Mouse (Mus musculus): ENCODE data around the gene Try10. TPM values are rescaled to one million over a fixed set of nuclear protein-coding genes. Genes with fewer than 3 reads are reported as not detected.
"Not testable (repeated sequence)": the region's sequence is repeated elsewhere in the genome, so short reads cannot be mapped to it uniquely, and the experiment has no call there.

Gene Try10
- 105 and 298 TPM in 2 replicates for polyA plus RNA-seq (2015; fragmentation: Nextera tagmentation; extraction: Ambion mirVana)

GRCm38 (mm10) chr6:41353932-41354331, at the start of gene Try10:
TSS of gene Try10 (plus strand) at chr6:41354105.
- Histone ChIP-seq H3K27ac (no peak within 1 kb of the TSS), H3K9ac (no peak within 1 kb of the TSS), H3K27me3 (replicated peaks) (no peaks in the 10 kb centered on the region), H3K36me3 (no peaks in the 10 kb centered on the region), H3K4me1 (replicated peaks) (no peaks in the 10 kb centered on the region), H3K9me3 (no peaks in the 10 kb centered on the region), H3K4me2 (replicated peaks) (no peak within 1 kb of the TSS), H3K4me3 (replicated peaks) (no peak within 1 kb of the TSS)
- WGBS: 74% methylated on average over 2 of the region's 2 CpGs
- ATAC-seq: peak; percentile 65; the same call in 1 of the 2 replicates

GRCm38 (mm10) chr6:41316741-41317140, 37.2 kb upstream of the Try10 start, which contains the start of gene Try5:
TSS of gene Try5 (minus strand) at chr6:41316841.
- H3K27me3 ChIP-seq (replicated peaks); H3K9ac ChIP-seq; ATAC-seq; H3K4me1 ChIP-seq (replicated peaks); H3K4me2 ChIP-seq (replicated peaks); H3K9me3 ChIP-seq; H3K4me3 ChIP-seq (replicated peaks); H3K36me3 ChIP-seq; H3K27ac ChIP-seq: not testable (repeated sequence)
- 71% methylated on average over 3 of the region's 3 CpGs for WGBS

GRCm38 (mm10) chr6:41373772-41374171, 19.9 kb downstream of the Try10 start:
- WGBS: 72% methylated on average over 2 of the region's 2 CpGs
- not testable (repeated sequence) for H3K27me3 ChIP-seq (replicated peaks); H3K9me3 ChIP-seq; ATAC-seq; H3K4me3 ChIP-seq (replicated peaks); H3K4me1 ChIP-seq (replicated peaks); H3K27ac ChIP-seq; H3K36me3 ChIP-seq; H3K4me2 ChIP-seq (replicated peaks); H3K9ac ChIP-seq

GRCm38 (mm10) chr6:41377578-41377977, 23.7 kb downstream of the Try10 start, which contains the start of gene Prss3:
TSS of gene Prss3 (minus strand) at chr6:41377678.
- not testable (repeated sequence) for H3K4me1 ChIP-seq (replicated peaks); H3K9me3 ChIP-seq; H3K9ac ChIP-seq; ATAC-seq; H3K27ac ChIP-seq; H3K27me3 ChIP-seq (replicated peaks); H3K36me3 ChIP-seq; H3K4me2 ChIP-seq (replicated peaks); H3K4me3 ChIP-seq (replicated peaks)

GRCm38 (mm10) chr6:41386781-41387180, 32.9 kb downstream of the Try10 start:
- Histone ChIP-seq H3K36me3 (no peaks in the 10 kb centered on the region), H3K9ac (no peak overlapping the region), H3K9me3 (no peaks in the 10 kb centered on the region), H3K27me3 (replicated peaks) (no peaks in the 10 kb centered on the region), H3K27ac (no peak overlapping the region), H3K4me1 (replicated peaks) (no peaks in the 10 kb centered on the region), H3K4me3 (replicated peaks) (no peak overlapping the region), H3K4me2 (replicated peaks) (no peak overlapping the region)
- no peak for ATAC-seq
- WGBS: 67% methylated on average over 2 of the region's 2 CpGs

- not testable (repeated sequence) for ATAC-seq; H3K36me3 ChIP-seq; H3K9ac ChIP-seq; H3K4me1 ChIP-seq (replicated peaks); H3K4me3 ChIP-seq (replicated peaks); H3K4me2 ChIP-seq (replicated peaks); H3K9me3 ChIP-seq; H3K27ac ChIP-seq; H3K27me3 ChIP-seq (replicated peaks)
- WGBS: 57% methylated on average over 1 of the region's 1 CpGs
Observed at GRCm38 (mm10) chr6:41391640-41392039, 37.7 kb downstream of the Try10 start.

GRCm38 (mm10) chr6:41392056-41392455, 38.2 kb downstream of the Try10 start, which contains the start of gene Gm5771:
TSS of gene Gm5771 (plus strand) at chr6:41392356.
- H3K4me1 ChIP-seq (replicated peaks); ATAC-seq; H3K9ac ChIP-seq; H3K4me3 ChIP-seq (replicated peaks); H3K36me3 ChIP-seq; H3K27me3 ChIP-seq (replicated peaks); H3K9me3 ChIP-seq; H3K27ac ChIP-seq; H3K4me2 ChIP-seq (replicated peaks): not testable (repeated sequence)

Other genes starting within 250 kb of the Try10 start
- gene Try4, start 51.8 kb upstream of the Try10 start, polyA plus RNA-seq (2015; fragmentation: Nextera tagmentation; extraction: Ambion mirVana): 7.7 and 33.2 TPM in 2 replicates
- gene Try5, start 37.3 kb upstream of the Try10 start, polyA plus RNA-seq (2015; fragmentation: Nextera tagmentation; extraction: Ambion mirVana): 64.7 and 228 TPM in 2 replicates
- 30.2 and 117 TPM in 2 replicates for gene Prss3, start 23.6 kb downstream of the Try10 start, polyA plus RNA-seq (2015; fragmentation: Nextera tagmentation; extraction: Ambion mirVana)
- gene Gm5771, start 38.3 kb downstream of the Try10 start, polyA plus RNA-seq (2015; fragmentation: Nextera tagmentation; extraction: Ambion mirVana): 41.8 and 124 TPM in 2 replicates
- gene Gm10334, start 92.0 kb downstream of the Try10 start, polyA plus RNA-seq (2015; fragmentation: Nextera tagmentation; extraction: Ambion mirVana): 27.6 and 96.4 TPM in 2 replicates
- gene Prss1, start 104.8 kb downstream of the Try10 start, polyA plus RNA-seq (2015; fragmentation: Nextera tagmentation; extraction: Ambion mirVana): 139 and 422 TPM in 2 replicates
- 44.4 and 169 TPM in 2 replicates for gene Prss2, start 167.7 kb downstream of the Try10 start, polyA plus RNA-seq (2015; fragmentation: Nextera tagmentation; extraction: Ambion mirVana)